Mouse (Mus musculus): ENCODE data around the gene Ndufa4l2.

DNA sequence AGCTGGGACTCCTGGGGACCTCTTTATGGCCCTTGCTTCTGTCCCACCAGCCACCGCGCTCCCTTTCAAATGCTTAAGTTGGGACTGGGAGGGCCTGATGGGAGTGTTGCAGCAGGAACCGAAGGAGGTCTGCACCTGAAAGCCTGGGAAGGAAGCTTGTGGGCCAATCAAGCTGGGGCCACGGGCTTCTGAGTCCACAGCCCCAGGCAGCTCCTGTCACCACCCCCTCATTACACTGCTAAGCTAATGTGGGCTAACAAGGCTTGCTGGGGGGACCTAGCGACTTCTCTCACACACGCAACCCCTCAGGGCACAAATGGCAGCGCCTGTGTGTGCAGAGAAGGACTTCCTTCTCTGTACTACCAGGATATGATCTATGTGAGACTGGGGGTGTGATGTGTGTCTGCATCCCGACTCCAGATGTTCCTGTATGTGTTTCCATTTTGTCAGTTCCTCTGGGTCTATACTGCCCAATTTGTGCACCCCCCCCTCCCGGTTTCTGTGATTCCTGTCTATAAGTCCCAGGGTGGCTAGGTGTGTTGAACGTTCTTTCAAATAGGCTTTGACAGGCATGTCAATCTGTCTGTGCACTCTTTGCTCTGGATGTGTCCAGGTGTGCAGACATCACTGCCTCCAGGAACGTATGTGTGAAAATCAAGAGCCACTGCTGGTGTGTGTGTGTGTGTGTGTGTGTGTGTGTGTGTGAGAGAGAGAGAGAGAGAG lies 3.7 kb upstream of the Ndufa4l2 start:
- TF ChIP-seq CTCF (IDR thresholded peaks at IDR 0.05; ENCODE audit: borderline replicate concordance, insufficient read depth, low read depth, low read length) (no peak), POLR2A (IDR thresholded peaks at IDR 0.05; ENCODE audit: borderline replicate concordance, insufficient read depth, low read length) (no peak)
